Mouse (Mus musculus) ZHBTc4 (cell line): ENCODE data around the gene Psmb4.
"Not testable (repeated sequence)": the region's sequence is repeated elsewhere in the genome, so short reads cannot be mapped to it uniquely, and the experiment has no call there.

ENCODE experiments used
- DNase-seq: peaks from one replicate; pipeline ENCODE4 v3.0.0-alpha.2; 2011; ENCODE audit warnings: low read depth, low spot score

The Psmb4 gene

DNA sequence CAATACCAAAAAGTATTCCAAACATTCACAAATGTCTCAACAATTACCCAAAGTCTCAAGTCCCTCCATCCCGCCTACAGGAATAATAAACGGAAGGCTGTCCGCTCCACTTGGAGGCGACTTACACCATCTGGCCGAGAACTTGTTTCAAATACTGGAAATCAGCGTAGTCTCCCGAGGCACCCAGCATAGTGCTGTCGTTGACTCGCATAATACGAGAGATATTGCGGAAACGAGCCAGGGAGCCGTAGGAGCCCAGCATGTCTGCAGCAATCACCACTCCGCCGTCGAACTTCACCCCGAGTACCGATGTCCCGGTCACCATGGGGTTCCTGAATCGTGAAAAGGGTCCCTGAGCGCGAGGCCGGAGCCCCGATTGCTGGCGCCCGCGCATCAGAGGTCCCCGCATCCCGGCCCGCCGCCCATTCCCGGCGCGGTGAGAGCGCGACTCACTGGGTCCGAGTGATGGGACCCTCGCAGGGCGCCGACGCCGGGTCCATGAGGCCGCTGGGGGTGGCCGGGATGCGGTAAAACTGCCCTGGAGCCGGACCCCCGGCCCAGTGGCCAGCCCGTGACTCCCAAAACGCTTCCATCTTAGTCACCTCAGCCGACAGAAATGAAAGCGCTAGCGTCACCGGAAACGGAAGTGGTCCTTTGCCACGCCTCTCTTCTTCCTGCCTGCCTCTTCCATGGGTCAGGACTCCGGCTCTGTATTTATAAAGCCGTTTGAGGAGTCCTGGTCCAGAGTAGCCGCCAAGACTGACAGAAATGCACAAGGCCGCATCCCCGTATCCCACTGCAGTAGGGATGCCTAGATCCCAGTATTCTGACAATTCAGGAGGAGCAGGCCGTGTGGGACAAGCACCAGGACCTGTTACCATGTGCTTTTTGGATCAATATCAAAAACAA is at the start of gene Psmb4:
Gene Psmb4, minus strand, starts transcription at position 646 of the 909 bp plus-strand sequence.
- peak; percentile 91 for DNase-seq

GRCm38 (mm10) chr3:94936147-94936546 is 49.4 kb upstream of the Psmb4 start:
- not testable (repeated sequence) for DNase-seq

DNA sequence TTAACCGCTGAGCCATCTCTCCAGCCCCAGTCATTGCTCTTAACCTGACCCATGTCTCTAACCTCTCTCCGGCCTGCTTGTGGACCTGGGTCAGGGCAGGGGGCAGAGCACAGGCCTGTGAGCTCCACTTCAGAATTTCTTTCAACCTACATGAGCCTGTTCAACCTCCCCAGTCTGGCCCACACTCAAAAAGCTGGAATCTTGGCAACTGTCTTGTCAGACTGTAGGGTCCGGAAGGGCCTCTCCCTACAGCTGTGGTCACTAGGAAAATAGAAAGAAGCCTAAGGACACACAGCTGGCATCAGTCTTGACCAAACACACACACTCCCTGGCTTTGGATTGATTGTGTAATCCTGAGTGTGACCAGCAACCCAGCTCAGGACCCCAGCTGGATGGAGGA is 48.6 kb upstream of the Psmb4 start:
- not testable (repeated sequence) for DNase-seq

GRCm38 (mm10) chr3:94934564-94934963 is 47.8 kb upstream of the Psmb4 start:
- not testable (repeated sequence) for DNase-seq

- not testable (repeated sequence) for DNase-seq
Measured at GRCm38 (mm10) chr3:94933604-94934003, 46.8 kb upstream of the Psmb4 start.

DNA sequence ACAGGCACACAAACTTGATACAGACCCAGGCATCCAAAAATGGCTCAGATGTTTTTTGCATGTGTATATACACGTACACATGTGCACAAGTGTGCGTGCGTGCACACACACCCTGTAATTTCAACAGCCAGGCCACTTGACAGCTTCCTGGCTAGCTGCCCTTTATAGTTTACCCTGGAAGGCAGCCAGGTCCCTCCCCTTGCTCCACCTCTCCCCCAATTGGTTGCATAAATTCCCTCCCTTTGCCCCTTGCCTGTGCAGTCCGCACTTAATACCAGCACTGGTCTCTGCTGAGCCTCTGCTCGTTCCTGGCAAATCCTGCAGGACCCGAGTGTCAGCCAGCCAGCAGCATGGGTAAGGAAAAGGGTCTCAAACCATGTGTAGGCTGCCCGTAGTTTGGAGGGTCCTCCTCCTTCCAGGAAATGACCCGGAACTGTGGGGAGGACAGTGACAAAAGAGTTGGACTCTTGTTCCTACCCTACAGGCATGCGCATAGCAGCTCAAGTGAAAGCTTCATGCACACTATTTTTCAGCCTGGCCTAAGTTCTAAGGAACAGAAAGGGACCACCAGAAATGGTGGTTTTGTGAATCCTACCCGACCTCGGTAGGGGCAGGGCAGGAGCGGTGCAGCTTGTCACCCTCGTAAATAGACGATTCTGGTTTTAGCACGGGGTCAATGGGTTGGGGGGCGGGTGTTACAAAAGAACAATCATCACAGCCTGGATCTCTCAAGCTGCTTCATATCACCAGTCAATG is 46.2 kb upstream of the Psmb4 start, which contains the start of gene Selenbp1:
Gene Selenbp1, plus strand, starts transcription at position 248 of the 756 bp plus-strand sequence.
- peak; percentile 48 for DNase-seq

- not testable (repeated sequence) for DNase-seq
Measured at GRCm38 (mm10) chr3:94932279-94932678, 45.5 kb upstream of the Psmb4 start.

GRCm38 (mm10) chr3:94931427-94932082 is 44.8 kb upstream of the Psmb4 start:
- DNase-seq, result not testable (repeated sequence)

DNA sequence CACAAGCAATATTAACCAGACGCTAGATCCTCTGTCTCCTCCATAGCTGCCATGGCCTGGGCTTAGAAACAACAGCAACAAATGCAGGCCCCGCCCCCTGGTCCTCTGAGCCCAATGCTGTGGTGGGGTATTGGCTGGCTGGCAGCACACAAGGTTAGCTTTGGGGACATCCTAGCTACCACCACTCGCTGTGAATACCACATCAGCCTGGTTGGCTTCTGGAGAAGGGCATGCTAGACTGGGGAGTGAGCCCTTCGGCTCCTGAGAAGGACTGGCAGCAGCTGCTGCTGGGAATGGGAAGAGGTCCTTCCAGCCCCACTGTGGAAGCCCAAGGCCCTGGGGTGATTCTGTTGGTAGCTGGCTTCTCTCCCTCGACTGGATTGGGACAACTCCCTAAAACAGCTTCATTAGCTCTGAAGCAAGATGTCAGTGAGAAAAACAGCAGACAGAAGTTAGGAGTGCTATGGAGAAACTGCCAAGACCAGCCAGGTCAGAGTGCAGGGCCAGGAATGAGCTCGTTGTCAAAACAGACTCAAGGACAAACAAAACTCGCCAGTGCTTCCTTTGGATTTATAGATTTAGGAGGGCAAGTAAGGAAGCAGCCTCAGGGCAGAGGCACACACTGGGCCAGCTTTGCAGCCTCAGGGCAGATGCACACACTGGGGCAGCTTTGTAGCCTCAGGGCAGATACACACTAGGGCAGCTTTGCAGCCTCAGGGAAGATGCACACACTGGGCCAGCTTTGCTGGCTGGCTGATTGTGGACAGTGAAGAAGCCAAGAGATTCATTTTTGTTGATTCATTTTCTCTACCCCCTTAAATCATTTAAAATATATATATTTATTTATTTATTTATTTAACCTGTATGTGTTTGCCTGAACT is 43.9 kb upstream of the Psmb4 start:
- DNase-seq, result not testable (repeated sequence)

GRCm38 (mm10) chr3:94928979-94929378 is 42.2 kb upstream of the Psmb4 start:
- not testable (repeated sequence) for DNase-seq

DNA sequence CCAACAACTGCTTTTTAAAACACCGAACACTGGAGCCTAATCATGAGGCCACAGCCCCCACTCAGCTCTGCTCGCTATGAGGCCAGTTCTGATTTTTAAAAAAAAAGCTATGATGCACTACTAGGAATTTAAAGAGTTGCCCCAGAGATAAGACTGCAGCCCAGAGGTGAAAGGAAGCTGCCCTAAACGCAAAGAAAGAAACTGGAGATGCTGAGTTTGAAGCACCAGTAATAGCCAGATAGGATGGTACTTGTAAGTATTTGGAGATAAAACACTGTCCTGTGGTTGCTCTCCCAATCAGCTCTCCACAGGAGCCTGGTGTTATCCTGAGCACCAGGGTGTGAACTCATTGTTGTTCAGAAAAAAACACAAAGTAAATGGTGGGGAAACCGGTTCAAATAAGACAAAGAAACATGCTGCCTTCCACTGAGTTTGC is 39.6 kb upstream of the Psmb4 start:
- DNase-seq, result not testable (repeated sequence)

- DNase-seq, result no peak
Measured at GRCm38 (mm10) chr3:94924688-94925087, 37.9 kb upstream of the Psmb4 start.

DNA sequence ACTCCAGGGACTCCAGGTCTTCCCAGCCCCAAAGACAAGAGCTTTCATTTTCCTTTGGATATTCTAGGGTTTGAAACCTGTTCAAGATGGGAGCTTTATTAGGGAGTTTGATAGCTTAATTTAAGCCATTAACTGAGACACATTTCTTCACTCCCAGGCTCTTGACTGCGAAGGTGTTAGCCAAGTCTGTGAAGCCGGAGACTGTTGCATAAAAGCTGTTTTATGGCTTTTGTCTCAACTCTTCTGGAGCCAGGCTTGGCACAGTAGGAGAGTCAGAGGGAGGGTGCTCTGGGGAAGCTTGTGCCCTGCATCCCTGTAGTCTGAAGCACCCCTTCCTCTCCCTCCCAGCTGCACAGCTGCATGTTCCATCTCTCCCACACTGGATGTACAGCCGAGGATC is 35.6 kb upstream of the Psmb4 start:
- DNase-seq, result no peak

DNA sequence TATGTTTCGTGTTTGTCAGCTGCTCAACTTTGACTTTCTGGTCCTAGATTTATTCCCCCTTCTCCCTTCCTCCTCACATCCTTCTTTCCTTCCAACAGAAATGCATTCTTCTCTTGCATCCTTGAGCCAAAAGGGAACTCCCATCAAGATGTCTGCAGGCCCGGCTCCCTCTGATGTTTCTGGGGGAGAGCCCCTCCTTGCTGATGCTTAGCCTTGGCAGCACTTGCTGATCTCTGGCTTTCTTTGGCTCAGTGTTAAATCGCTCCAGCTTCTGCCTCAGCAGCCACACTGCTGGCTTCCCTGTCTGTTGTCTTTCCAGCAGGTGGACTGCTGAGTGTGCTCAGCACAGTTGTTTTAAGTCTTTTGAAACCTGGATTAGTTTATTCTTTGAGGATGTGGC is 34.3 kb upstream of the Psmb4 start:
- no peak for DNase-seq

DNA sequence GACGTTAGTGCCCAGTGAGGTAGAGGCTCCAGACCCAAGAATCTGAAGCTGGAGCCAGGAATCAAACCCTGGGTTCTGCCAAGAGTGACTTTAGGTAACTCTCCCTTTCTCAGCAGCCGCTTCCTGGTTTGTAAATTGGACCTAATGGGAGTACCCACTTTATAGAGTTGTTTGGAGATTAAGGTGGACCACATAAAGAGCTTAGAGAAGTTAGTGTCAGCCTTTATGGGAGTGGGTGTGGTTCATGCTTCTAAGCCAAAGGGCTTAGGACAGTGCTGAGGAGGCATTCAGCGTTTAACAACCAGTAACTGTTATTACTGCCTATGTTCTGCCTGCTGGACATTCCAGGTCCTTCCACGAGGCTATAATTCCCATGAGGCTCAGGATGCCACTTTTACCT is 32.1 kb upstream of the Psmb4 start:
- DNase-seq, result no peak

- peak; percentile 67 for DNase-seq
Measured at GRCm38 (mm10) chr3:94917816-94918361, 31.1 kb upstream of the Psmb4 start.

DNA sequence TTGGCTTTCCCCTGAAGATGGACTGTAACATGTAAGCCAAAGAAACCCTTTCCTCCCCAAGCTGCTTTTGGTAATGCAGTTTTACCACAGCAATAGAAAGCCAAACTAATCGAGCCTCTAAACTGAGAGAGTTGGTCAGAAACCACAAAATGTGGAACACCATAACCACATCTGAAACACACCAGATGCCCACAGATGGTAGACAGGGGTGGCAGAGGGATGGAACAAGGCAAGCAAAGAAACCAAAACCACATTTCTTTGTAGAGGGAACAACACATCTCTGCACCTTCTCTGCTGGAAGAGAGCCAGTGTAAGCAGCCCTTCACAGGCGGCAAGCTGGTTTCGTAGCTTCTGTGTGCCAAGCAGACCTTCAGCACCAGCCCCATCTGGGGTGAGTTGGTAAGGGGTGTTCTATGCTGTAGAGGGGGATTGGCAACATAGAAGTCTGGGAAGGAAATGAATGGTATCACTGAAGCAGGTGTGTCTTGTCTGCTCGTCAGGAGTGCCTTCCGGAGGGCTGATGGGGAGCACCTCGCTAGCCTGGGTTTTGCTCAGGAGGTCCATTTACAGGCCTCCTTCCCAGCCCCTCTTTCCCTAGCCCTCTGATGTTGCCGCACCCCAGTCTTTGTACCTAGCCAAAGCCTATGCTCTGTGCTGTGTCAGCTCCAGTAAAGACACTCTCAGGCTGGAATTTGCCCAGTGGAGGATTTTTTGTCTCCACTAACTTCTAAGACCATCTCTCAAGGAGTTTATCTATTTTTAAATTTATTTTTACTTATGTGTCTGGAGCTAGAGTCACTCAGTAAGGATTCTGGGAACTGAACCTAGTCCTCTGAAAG is 29.4 kb upstream of the Psmb4 start:
- DNase-seq, result no peak

- DNase-seq, result no peak
Measured at GRCm38 (mm10) chr3:94913801-94914200, 27.0 kb upstream of the Psmb4 start.

GRCm38 (mm10) chr3:94911050-94911693 is 24.4 kb upstream of the Psmb4 start:
- DNase-seq, result no peak
